14 mouse cellular contexts compared by ENCODE assay signal in the genomic region with DNA sequence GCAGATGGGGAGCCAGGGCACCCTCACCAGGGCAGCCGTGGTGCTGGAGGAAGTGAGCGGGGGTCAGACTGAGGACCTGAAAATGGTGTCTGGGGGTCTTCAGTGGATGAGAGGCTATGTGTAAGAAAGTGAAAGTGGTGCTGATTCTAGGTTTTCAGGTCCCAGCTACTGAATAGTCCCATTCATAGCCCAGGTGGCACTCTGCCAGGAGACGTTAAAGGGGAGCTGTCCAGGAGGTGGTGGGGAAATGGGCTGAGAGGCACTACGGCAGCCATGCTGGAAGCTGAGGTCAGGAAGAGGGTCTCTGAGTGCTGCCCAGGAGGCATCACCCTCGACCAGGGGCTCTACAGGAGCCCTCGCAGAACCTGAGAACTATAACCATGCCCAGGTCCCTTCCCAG. TPM values are rescaled to one million over a fixed set of nuclear protein-coding genes. Genes with fewer than 3 reads are reported as not detected.
A peak's percentile ranks its signal among the peaks of the same experiment; 100 is the strongest.
DNase-seq lines count a peak whose midpoint lies in the region; ATAC-seq and TF ChIP-seq lines count a peak whose summit lies in the region.
"Had no signal": no experiment of that assay in that cellular context is flagged by ENCODE, and none has a peak within 500 bp of the region (broad histone marks: within the 10 kb centered on the region; RNA-seq: fewer than 3 reads in every experiment).

No protein-coding gene starts in this region.

- H3K9ac ChIP-seq in heart, postnatal 0 days (replicated peaks; ENCODE audit: low read depth, low read length), result no peak overlapping the region
- H3K9ac ChIP-seq in midbrain, postnatal 0 days (replicated peaks; ENCODE audit: low read length, poor library complexity, severe bottlenecking), result no peak overlapping the region
- H3K9ac ChIP-seq in midbrain, embryonic 11.5 days (ENCODE audit: low read length), result no peak overlapping the region
- H3K9ac ChIP-seq in forebrain, postnatal 0 days, result no peak overlapping the region
- H3K9ac ChIP-seq in limb, embryonic 14.5 days (ENCODE audit: low read depth, low read length, severe bottlenecking), result no peak overlapping the region
- H3K9ac ChIP-seq: embryonic facial prominence, embryonic 15.5 days; kidney, embryonic 15.5 days had no signal

- H3K36me3 ChIP-seq in heart, postnatal 0 days (replicated peaks; ENCODE audit: control insufficient read depth, insufficient read depth, low read length), result peaks cover 18% of the 10 kb centered on the region
- H3K36me3 ChIP-seq in midbrain, postnatal 0 days (ENCODE audit: insufficient read depth, low read length), result peaks cover 8% of the 10 kb centered on the region
- 0 out of 2 replicates have a peak, but pooled peaks cover 3% of the 10 kb centered on the region for H3K36me3 ChIP-seq in midbrain, embryonic 11.5 days (ENCODE audit: control insufficient read depth, insufficient read depth, low read length)
- H3K36me3 ChIP-seq in forebrain, postnatal 0 days (ENCODE audit: insufficient read depth), result peaks cover 18% of the 10 kb centered on the region
- H3K36me3 ChIP-seq in limb, embryonic 14.5 days (ENCODE audit: control insufficient read depth, insufficient read depth, low read length), result peaks cover 20% of the 10 kb centered on the region

- no peak for DNase-seq in heart, postnatal 0 days (ENCODE audit: low spot score)
- no peak for DNase-seq in heart, postnatal 25 days (ENCODE audit: low spot score)
- DNase-seq in midbrain, postnatal 0 days (ENCODE audit: low spot score), result peak; percentile 64
- DNase-seq in midbrain, embryonic 11.5 days (ENCODE audit: low spot score, missing footprints), result no peak
- peak; percentile 62 for DNase-seq in forebrain, postnatal 0 days
- DNase-seq in limb, embryonic 14.5 days (ENCODE audit: low spot score), result peak; percentile 67
- no peak for DNase-seq in yolk sac, embryonic 10.5 days (ENCODE audit: low spot score)
- DNase-seq: cerebellum, adult 9-10 months; lung, adult 2 months; thymus, postnatal 25 days had no signal

- H3K27ac ChIP-seq in heart, postnatal 0 days (ENCODE audit: low read depth), result peak overlapping the region; percentile 34; the same call in 1 of the 2 replicates
- H3K27ac ChIP-seq in midbrain, postnatal 0 days (ENCODE audit: low read depth, low read length), result peak overlapping the region; percentile 43; the same call in 1 of the 2 replicates
- H3K27ac ChIP-seq in midbrain, embryonic 11.5 days (ENCODE audit: low read depth, low read length), result no peak overlapping the region
- no peak overlapping the region for H3K27ac ChIP-seq in forebrain, postnatal 0 days (ENCODE audit: low read depth, low read length)
- H3K27ac ChIP-seq in limb, embryonic 14.5 days (replicated peaks; ENCODE audit: low read depth, low read length), result peak overlapping the region; percentile 46; the same call in 1 of the 2 replicates
- H3K27ac ChIP-seq: kidney, embryonic 15.5 days had no signal

- WGBS in heart, postnatal 0 days, result 59% methylated on average over 6 of the region's 6 CpGs
- 61% methylated on average over 6 of the region's 6 CpGs for WGBS in midbrain, postnatal 0 days
- 90% methylated on average over 6 of the region's 6 CpGs for WGBS in midbrain, embryonic 11.5 days
- WGBS in forebrain, postnatal 0 days, result 43% methylated on average over 6 of the region's 6 CpGs
- WGBS in limb, embryonic 14.5 days, result 51% methylated on average over 6 of the region's 6 CpGs

- H3K9me3 ChIP-seq in heart, postnatal 0 days (replicated peaks; ENCODE audit: control insufficient read depth, low read length), result no peaks in the 10 kb centered on the region
- H3K9me3 ChIP-seq in midbrain, postnatal 0 days (ENCODE audit: low read length), result no peaks in the 10 kb centered on the region
- no peaks in the 10 kb centered on the region for H3K9me3 ChIP-seq in midbrain, embryonic 11.5 days (ENCODE audit: control insufficient read depth, low read length)
- no peaks in the 10 kb centered on the region for H3K9me3 ChIP-seq in forebrain, postnatal 0 days (ENCODE audit: low read length)
- H3K9me3 ChIP-seq in limb, embryonic 14.5 days (ENCODE audit: control insufficient read depth, low read length), result no peaks in the 10 kb centered on the region
- H3K9me3 ChIP-seq: embryonic facial prominence, embryonic 15.5 days; kidney, embryonic 15.5 days had no signal

- intact Hi-C loops in heart, postnatal 25 days (cut with DNase I), result no loop called here

- no peak for ATAC-seq in heart, postnatal 0 days (ENCODE audit: insufficient read depth, low read depth)
- no peak for ATAC-seq in midbrain, postnatal 0 days (ENCODE audit: low FRiP score)
- ATAC-seq in midbrain, embryonic 11.5 days (ENCODE audit: low FRiP score), result no peak
- peak; percentile 43; the same call in 1 of the 2 replicates for ATAC-seq in forebrain, postnatal 0 days
- peak; percentile 26; the same call in 1 of the 2 replicates for ATAC-seq in limb, embryonic 14.5 days (ENCODE audit: low FRiP score, low read depth)

- peaks cover 34% of the 10 kb centered on the region for H3K4me1 ChIP-seq in heart, postnatal 0 days (ENCODE audit: control insufficient read depth, insufficient read depth)
- no peaks in the 10 kb centered on the region for H3K4me1 ChIP-seq in midbrain, postnatal 0 days (ENCODE audit: insufficient read depth, low read length)
- no peaks in the 10 kb centered on the region for H3K4me1 ChIP-seq in midbrain, embryonic 11.5 days (ENCODE audit: control insufficient read depth, insufficient read depth, low read length)
- H3K4me1 ChIP-seq in forebrain, postnatal 0 days (ENCODE audit: insufficient read depth), result no peaks in the 10 kb centered on the region
- H3K4me1 ChIP-seq in limb, embryonic 14.5 days (ENCODE audit: control insufficient read depth, insufficient read depth, low read length), result 0 out of 2 replicates have a peak, but pooled peaks cover 6% of the 10 kb centered on the region

- H3K27me3 ChIP-seq in heart, postnatal 0 days (ENCODE audit: control insufficient read depth, insufficient read depth, low read length), result no peaks in the 10 kb centered on the region
- no peaks in the 10 kb centered on the region for H3K27me3 ChIP-seq in midbrain, postnatal 0 days (ENCODE audit: insufficient read depth, low read length)
- no peaks in the 10 kb centered on the region for H3K27me3 ChIP-seq in midbrain, embryonic 11.5 days (ENCODE audit: control insufficient read depth, insufficient read depth, low read length)
- no peaks in the 10 kb centered on the region for H3K27me3 ChIP-seq in forebrain, postnatal 0 days (ENCODE audit: insufficient read depth, low read length)
- H3K27me3 ChIP-seq in limb, embryonic 14.5 days (ENCODE audit: control insufficient read depth, insufficient read depth, low read length), result no peaks in the 10 kb centered on the region
- H3K27me3 ChIP-seq: CH12.LX; embryonic facial prominence, embryonic 15.5 days; kidney, embryonic 15.5 days had no signal

- no peak for TF ChIP-seq CTCF in heart, postnatal 0 days (IDR thresholded peaks at IDR 0.05; ENCODE audit: low read depth)
- TF ChIP-seq CTCF in midbrain, postnatal 0 days (IDR thresholded peaks at IDR 0.05), result no peak
- no peak for TF ChIP-seq CTCF in forebrain, postnatal 0 days (IDR thresholded peaks at IDR 0.05; ENCODE audit: low read depth)

- TF ChIP-seq EP300 in heart, postnatal 0 days (IDR thresholded peaks at IDR 0.05; ENCODE audit: low read depth), result no peak

- TF ChIP-seq POLR2A in limb, embryonic 14.5 days (IDR thresholded peaks at IDR 0.05; ENCODE audit: borderline replicate concordance, extremely low read depth, insufficient read depth, insufficient read length), result no peak

- H3K4me2 ChIP-seq in heart, postnatal 0 days (ENCODE audit: low read depth, low read length), result no peak overlapping the region
- H3K4me2 ChIP-seq in midbrain, postnatal 0 days (ENCODE audit: low read depth, low read length, poor library complexity, severe bottlenecking), result no peak overlapping the region; the same call in 1 of the 2 replicates
- no peak overlapping the region for H3K4me2 ChIP-seq in midbrain, embryonic 11.5 days
- H3K4me2 ChIP-seq in forebrain, postnatal 0 days (ENCODE audit: low read depth), result no peak overlapping the region
- peak overlapping the region; percentile 23 for H3K4me2 ChIP-seq in limb, embryonic 14.5 days (replicated peaks; ENCODE audit: low read depth, low read length, severe bottlenecking)
- H3K4me2 ChIP-seq: embryonic facial prominence, embryonic 15.5 days; kidney, embryonic 15.5 days had no signal

- H3K4me3 ChIP-seq in heart, postnatal 0 days (ENCODE audit: low read depth, low read length), result no peak overlapping the region
- no peak overlapping the region for H3K4me3 ChIP-seq in midbrain, postnatal 0 days (ENCODE audit: low read depth, low read length)
- no peak overlapping the region for H3K4me3 ChIP-seq in midbrain, embryonic 11.5 days (ENCODE audit: low read depth, low read length)
- no peak overlapping the region for H3K4me3 ChIP-seq in forebrain, postnatal 0 days (ENCODE audit: low read depth, low read length)
- no peak overlapping the region for H3K4me3 ChIP-seq in limb, embryonic 14.5 days (replicated peaks; ENCODE audit: low read length)
- H3K4me3 ChIP-seq: embryonic facial prominence, embryonic 15.5 days; kidney, embryonic 15.5 days had no signal

RNA-seq across cellular contexts. Expression of a gene that starts 15.5 kb away (rescaled TPM):
- 43.3 and 52.9 TPM in 2 replicates for total RNA-seq in heart, postnatal 0 days (2014; rRNA removed; ENCODE audit: low replicate concordance)
- 5.6 and 7.0 TPM in 2 replicates for polyA plus RNA-seq in heart, postnatal 0 days (2015; fragmentation: Nextera tagmentation; extraction: Ambion mirVana)
- 100 to 1,000 TPM in 1 of 2 experiments, 10 to 100 TPM in 1; 94.1 to 109 TPM for total RNA-seq in heart, postnatal 25 days (2021)
- total RNA-seq in midbrain, postnatal 0 days (2014; rRNA removed), result 40.0 and 41.7 TPM in 2 replicates
- polyA plus RNA-seq in midbrain, postnatal 0 days (2015; fragmentation: Nextera tagmentation; extraction: Ambion mirVana), result 6.7 and 6.9 TPM in 2 replicates
- 2.4 and 3.0 TPM in 2 replicates for polyA plus RNA-seq in midbrain, embryonic 11.5 days (2014; fragmentation: Nextera tagmentation; extraction: Ambion mirVana)
- 27.3 and 33.7 TPM in 2 replicates for total RNA-seq in forebrain, postnatal 0 days (2014; rRNA removed)
- 5.0 and 5.6 TPM in 2 replicates for polyA plus RNA-seq in forebrain, postnatal 0 days (2015; fragmentation: Nextera tagmentation; extraction: Ambion mirVana)
- 51.8 and 67.8 TPM in 2 replicates for polyA plus RNA-seq in limb, embryonic 14.5 days (2012; rRNA removed)
- polyA plus RNA-seq in limb, embryonic 14.5 days (2014; fragmentation: Nextera tagmentation; extraction: Ambion mirVana), result 4.9 and 6.4 TPM in 2 replicates

RNA-seq across cellular contexts. Expression of a gene that starts 25.6 kb away (rescaled TPM):
- 12.8 and 56.2 TPM in 2 replicates for total RNA-seq in heart, postnatal 0 days (2014; rRNA removed; ENCODE audit: low replicate concordance)
- polyA plus RNA-seq in heart, postnatal 0 days (2015; fragmentation: Nextera tagmentation; extraction: Ambion mirVana), result 17.9 and 20.6 TPM in 2 replicates
- total RNA-seq in heart, postnatal 25 days (2021), result 100 to 1,000 TPM; 105 to 117 TPM
- total RNA-seq in midbrain, postnatal 0 days (2014; rRNA removed), result 7.4 and 10.6 TPM in 2 replicates
- polyA plus RNA-seq in midbrain, postnatal 0 days (2015; fragmentation: Nextera tagmentation; extraction: Ambion mirVana), result 2.0 and 2.1 TPM in 2 replicates
- not detected in 2 replicates for polyA plus RNA-seq in midbrain, embryonic 11.5 days (2014; fragmentation: Nextera tagmentation; extraction: Ambion mirVana)
- total RNA-seq in forebrain, postnatal 0 days (2014; rRNA removed), result 4.0 and 4.8 TPM in 2 replicates
- polyA plus RNA-seq in forebrain, postnatal 0 days (2015; fragmentation: Nextera tagmentation; extraction: Ambion mirVana), result 0.72 and 1.1 TPM in 2 replicates
- polyA plus RNA-seq in limb, embryonic 14.5 days (2012; rRNA removed), result 0.16 and 0.26 TPM in 2 replicates
- not detected in 2 replicates for polyA plus RNA-seq in limb, embryonic 14.5 days (2014; fragmentation: Nextera tagmentation; extraction: Ambion mirVana)
- total RNA-seq: hematopoietic stem cell, adult 5-6 weeks had no signal

RNA-seq across cellular contexts. Expression of a gene that starts 30.8 kb away (rescaled TPM):
- 0.89 and 6.1 TPM in 2 replicates for total RNA-seq in heart, postnatal 0 days (2014; rRNA removed; ENCODE audit: low replicate concordance)
- 6.8 and 7.3 TPM in 2 replicates for polyA plus RNA-seq in heart, postnatal 0 days (2015; fragmentation: Nextera tagmentation; extraction: Ambion mirVana)
- 10 to 100 TPM; 21.2 to 28.9 TPM for total RNA-seq in heart, postnatal 25 days (2021)
- total RNA-seq in midbrain, postnatal 0 days (2014; rRNA removed), result 0.33 and 1.4 TPM in 2 replicates
- 0.68 and 0.85 TPM in 2 replicates for polyA plus RNA-seq in midbrain, postnatal 0 days (2015; fragmentation: Nextera tagmentation; extraction: Ambion mirVana)
- 0.48 and 0.59 TPM in 2 replicates for polyA plus RNA-seq in midbrain, embryonic 11.5 days (2014; fragmentation: Nextera tagmentation; extraction: Ambion mirVana)
- total RNA-seq in forebrain, postnatal 0 days (2014; rRNA removed), result 0.33 and 0.54 TPM in 2 replicates
- polyA plus RNA-seq in forebrain, postnatal 0 days (2015; fragmentation: Nextera tagmentation; extraction: Ambion mirVana), result 0.21 and 0.24 TPM in 2 replicates
- 0.49 and 0.54 TPM in 2 replicates for polyA plus RNA-seq in limb, embryonic 14.5 days (2012; rRNA removed)
- polyA plus RNA-seq in limb, embryonic 14.5 days (2014; fragmentation: Nextera tagmentation; extraction: Ambion mirVana), result 0.21 TPM in 1 of 2 replicates, not detected in the other

RNA-seq across cellular contexts. Expression of a gene that starts 36.2 kb away (rescaled TPM):
- total RNA-seq in heart, postnatal 0 days (2014; rRNA removed; ENCODE audit: low replicate concordance), result 2.1 and 11.9 TPM in 2 replicates
- not detected in 2 replicates for polyA plus RNA-seq in heart, postnatal 0 days (2015; fragmentation: Nextera tagmentation; extraction: Ambion mirVana)
- not detected for total RNA-seq in heart, postnatal 25 days (2021)
- 2.7 and 12.7 TPM in 2 replicates for total RNA-seq in midbrain, postnatal 0 days (2014; rRNA removed)
- not detected in 2 replicates for polyA plus RNA-seq in midbrain, postnatal 0 days (2015; fragmentation: Nextera tagmentation; extraction: Ambion mirVana)
- 0.11 and 1.4 TPM in 2 replicates for polyA plus RNA-seq in midbrain, embryonic 11.5 days (2014; fragmentation: Nextera tagmentation; extraction: Ambion mirVana)
- total RNA-seq in forebrain, postnatal 0 days (2014; rRNA removed), result 3.1 and 4.8 TPM in 2 replicates
- polyA plus RNA-seq in forebrain, postnatal 0 days (2015; fragmentation: Nextera tagmentation; extraction: Ambion mirVana), result 0.36 and 0.53 TPM in 2 replicates
- 9.0 and 11.5 TPM in 2 replicates for polyA plus RNA-seq in limb, embryonic 14.5 days (2012; rRNA removed)
- 1.5 and 1.7 TPM in 2 replicates for polyA plus RNA-seq in limb, embryonic 14.5 days (2014; fragmentation: Nextera tagmentation; extraction: Ambion mirVana)
- polyA plus RNA-seq: embryonic facial prominence, embryonic 15.5 days; kidney, embryonic 15.5 days had no signal

RNA-seq across cellular contexts. Expression of a gene that starts 43.3 kb away (rescaled TPM):
- total RNA-seq in heart, postnatal 0 days (2014; rRNA removed; ENCODE audit: low replicate concordance), result 48.3 and 61.5 TPM in 2 replicates
- polyA plus RNA-seq in heart, postnatal 0 days (2015; fragmentation: Nextera tagmentation; extraction: Ambion mirVana), result 47.1 and 57.5 TPM in 2 replicates
- total RNA-seq in heart, postnatal 25 days (2021), result 100 to 1,000 TPM; 298 to 316 TPM
- total RNA-seq in midbrain, postnatal 0 days (2014; rRNA removed), result 24.0 and 26.2 TPM in 2 replicates
- polyA plus RNA-seq in midbrain, postnatal 0 days (2015; fragmentation: Nextera tagmentation; extraction: Ambion mirVana), result 23.1 and 24.1 TPM in 2 replicates
- 20.0 and 21.2 TPM in 2 replicates for polyA plus RNA-seq in midbrain, embryonic 11.5 days (2014; fragmentation: Nextera tagmentation; extraction: Ambion mirVana)
- 20.8 and 22.3 TPM in 2 replicates for total RNA-seq in forebrain, postnatal 0 days (2014; rRNA removed)
- polyA plus RNA-seq in forebrain, postnatal 0 days (2015; fragmentation: Nextera tagmentation; extraction: Ambion mirVana), result 24.9 and 26.1 TPM in 2 replicates
- polyA plus RNA-seq in limb, embryonic 14.5 days (2012; rRNA removed), result 52.2 and 59.7 TPM in 2 replicates
- polyA plus RNA-seq in limb, embryonic 14.5 days (2014; fragmentation: Nextera tagmentation; extraction: Ambion mirVana), result 33.7 and 43.2 TPM in 2 replicates

Comparison
In these comparisons a context has a peak if more than half of its experiments do, and no peak if none do; other contexts are left out.
1. DNase-seq: peak in midbrain, postnatal 0 days (single experiment), forebrain, postnatal 0 days (single experiment) and limb, embryonic 14.5 days (single experiment); none in heart, postnatal 0 days (single experiment), heart, postnatal 25 days (single experiment), midbrain, embryonic 11.5 days (single experiment) and yolk sac, embryonic 10.5 days (single experiment).
2. H3K27ac ChIP-seq: peak in heart, postnatal 0 days (single experiment), midbrain, postnatal 0 days (single experiment) and limb, embryonic 14.5 days (single experiment); none in midbrain, embryonic 11.5 days (single experiment) and forebrain, postnatal 0 days (single experiment).
3. ATAC-seq: peak in forebrain, postnatal 0 days (single experiment) and limb, embryonic 14.5 days (single experiment); none in heart, postnatal 0 days (single experiment), midbrain, postnatal 0 days (single experiment) and midbrain, embryonic 11.5 days (single experiment).